Mouse (Mus musculus): ENCODE results near the gene Ranbp3. TPM values are rescaled to one million over a fixed set of nuclear protein-coding genes. Genes with fewer than 3 reads are reported as not detected.
"Not testable (repeated sequence)": the region's sequence is repeated elsewhere in the genome, so short reads cannot be mapped to it uniquely, and the experiment has no call there.

The Ranbp3 gene
- total RNA-seq (2017), result 51.9 and 53.5 TPM in 2 replicates

DNA sequence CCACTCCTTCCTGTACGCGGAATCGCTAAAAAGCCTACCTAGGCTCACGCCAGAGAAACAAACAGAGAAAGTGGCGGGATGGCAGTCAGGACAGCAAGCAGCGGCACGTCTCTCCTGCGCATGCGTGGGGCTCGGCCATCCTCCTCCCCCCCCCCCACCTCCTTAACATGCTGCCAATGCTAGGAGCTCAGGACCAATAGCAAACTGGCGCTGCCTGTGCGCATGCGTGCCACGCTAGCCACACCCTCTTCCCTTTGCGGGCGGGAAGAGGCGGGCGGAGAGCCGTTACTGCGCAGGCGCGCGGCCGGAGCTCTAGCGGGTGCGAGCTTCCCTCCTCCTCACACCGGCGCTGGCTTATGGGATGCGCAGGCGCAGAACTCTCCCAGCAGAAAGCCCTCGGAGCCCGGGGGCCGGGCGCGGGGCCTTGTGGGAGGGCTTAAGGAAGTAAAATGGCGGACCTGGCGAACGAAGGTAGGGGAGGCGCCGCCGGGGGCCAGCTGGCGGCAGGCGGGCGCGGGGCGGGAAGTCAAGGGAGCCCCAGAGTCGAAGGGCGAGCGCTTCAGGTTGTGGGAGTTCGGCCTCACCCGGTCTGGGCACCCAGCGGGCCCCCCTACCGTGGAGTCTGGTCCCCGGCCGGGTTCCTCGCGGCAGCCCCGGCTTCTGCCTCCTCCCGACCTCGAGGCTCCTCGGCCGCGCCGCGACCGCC, at the start of gene Ranbp3:
Ranbp3 (plus strand) TSS at position 354 of the 706 bp plus-strand sequence.
- ATAC-seq (replicated peaks in 1 of 2; ENCODE audit: insufficient read depth in 1 of 2, low FRiP score in 2 of 2, low TSS enrichment in 1 of 2, low read depth in 1 of 2, poor library complexity in 2 of 2, severe bottlenecking in 2 of 2), result peak; percentile 86 to 87

DNA sequence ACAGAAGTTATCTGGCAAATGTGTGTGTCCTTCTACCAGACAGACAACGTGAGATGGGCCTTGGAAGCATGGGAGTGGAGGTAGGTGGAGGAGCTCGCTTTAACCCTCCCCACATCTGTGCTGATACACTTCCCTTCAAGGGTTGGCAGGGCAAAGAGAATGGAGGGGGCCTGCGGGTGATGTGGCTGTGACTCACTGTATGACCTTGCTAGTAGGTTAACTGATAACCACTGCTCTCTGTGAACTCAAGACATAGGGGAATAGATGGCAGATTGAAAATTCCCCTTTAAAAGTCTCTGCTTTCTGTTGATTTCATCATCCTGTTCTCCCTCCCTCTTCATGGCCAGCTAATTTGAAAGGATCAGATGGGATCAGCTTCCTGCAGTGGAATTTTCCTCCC, 47.6 kb upstream of the Ranbp3 start:
- no peak for ATAC-seq (replicated peaks in 1 of 2; ENCODE audit: insufficient read depth in 1 of 2, low FRiP score in 2 of 2, low TSS enrichment in 1 of 2, low read depth in 1 of 2, poor library complexity in 2 of 2, severe bottlenecking in 2 of 2)

DNA sequence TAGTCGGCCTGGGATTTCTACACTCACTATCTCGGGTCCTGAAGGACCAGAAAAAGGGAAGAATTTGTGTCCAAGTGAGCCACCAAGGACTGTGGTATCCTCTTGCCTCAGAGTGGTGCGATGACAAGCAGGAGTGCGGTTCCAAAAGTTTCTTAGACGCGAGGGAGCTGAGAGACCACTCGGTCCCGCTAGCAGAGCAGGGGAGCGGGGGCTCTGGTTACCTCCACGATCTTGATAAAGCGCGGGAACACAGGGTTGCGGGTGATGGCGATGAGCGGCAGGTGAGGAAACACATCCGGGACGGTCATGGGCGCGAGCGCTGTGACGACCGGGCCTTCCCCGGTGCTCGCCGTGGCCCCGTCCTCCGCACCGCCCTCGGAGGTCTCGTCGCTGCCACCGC, 46.8 kb upstream of the Ranbp3 start:
- peak in 1 of 2 experiments; percentile 1; a peak in 1 of 4 replicates for ATAC-seq (replicated peaks in 1 of 2; ENCODE audit: insufficient read depth in 1 of 2, low FRiP score in 2 of 2, low TSS enrichment in 1 of 2, low read depth in 1 of 2, poor library complexity in 2 of 2, severe bottlenecking in 2 of 2)

DNA sequence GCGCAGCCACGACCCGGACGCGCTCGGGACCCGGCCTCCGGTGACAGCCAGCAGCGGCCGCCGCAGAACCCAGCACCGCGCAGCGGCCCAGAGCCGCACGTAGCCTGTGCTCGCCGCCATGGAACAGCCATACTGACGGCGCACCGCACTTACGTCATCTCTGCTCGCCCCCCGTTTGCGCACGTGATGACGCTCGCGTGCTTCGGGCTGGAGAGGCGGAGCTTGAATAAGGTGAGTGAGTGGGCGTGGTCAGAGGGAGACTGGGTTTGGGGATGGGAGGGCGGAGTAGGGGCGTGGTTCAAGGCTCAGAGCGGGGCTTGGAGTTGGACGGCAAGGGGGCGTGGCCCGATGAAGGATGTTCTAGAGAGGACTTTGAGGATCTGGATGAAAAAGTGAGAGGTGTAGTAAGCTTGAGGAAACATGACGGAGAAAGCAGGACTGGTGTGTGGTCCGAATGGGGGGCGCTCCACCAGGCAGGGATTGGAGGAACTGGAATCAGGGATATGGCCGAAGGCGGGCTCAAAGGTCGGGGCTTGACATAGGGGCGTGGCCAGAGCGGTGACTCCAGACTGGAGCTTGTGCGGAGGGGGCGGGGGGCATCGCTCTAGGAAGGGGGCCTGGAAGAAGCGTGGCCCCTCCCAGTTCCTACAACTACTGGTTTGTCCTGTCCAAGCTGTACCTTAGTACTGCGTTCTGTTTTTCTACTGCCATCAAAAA, 46.2 kb upstream of the Ranbp3 start, which contains the start of gene Lonp1:
Lonp1 (minus strand) TSS at position 134 of the 717 bp plus-strand sequence.
- peak; percentile 91 to 92 for ATAC-seq (replicated peaks in 1 of 2; ENCODE audit: insufficient read depth in 1 of 2, low FRiP score in 2 of 2, low TSS enrichment in 1 of 2, low read depth in 1 of 2, poor library complexity in 2 of 2, severe bottlenecking in 2 of 2)

DNA sequence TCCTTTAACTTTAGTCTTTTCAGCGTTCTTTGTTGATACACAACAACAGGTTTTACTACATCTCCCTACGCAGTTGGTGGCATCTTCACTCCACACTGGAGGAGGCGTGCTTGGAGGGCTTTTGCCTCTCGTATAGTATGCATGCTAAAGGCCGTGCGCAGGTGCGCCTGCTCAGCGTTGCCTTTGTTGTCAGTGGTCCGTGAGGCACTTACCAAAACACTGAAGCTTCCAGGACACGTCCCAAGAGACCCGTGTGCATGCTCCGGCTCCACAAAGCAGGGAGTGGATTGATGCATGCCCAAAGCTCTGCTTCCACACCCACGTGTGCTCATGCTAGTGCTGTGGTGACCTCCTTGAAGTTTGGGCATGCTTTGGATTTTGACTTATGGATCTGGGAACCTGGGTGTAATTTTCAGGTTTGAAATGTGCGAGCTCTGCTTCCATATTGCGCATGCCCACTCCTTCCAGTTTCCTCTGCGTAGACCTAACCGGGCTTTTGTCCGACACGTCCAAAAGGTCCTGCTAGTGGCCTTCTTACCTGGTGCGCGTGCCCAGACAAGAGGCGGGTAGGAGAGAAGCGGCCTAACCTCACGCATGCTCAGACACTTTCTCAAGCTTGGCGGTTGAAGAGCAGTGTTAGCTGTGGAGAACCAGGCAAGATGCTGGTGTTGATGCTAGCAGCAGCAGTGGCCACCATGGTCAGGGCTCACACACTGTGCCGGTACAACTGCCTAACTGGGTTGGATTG, 45.4 kb upstream of the Ranbp3 start, which contains the start of gene Catsperd:
Catsperd (plus strand) TSS at position 614 of the 748 bp plus-strand sequence.
- peak in 1 of 2 experiments; percentile 13; a peak in 1 of 4 replicates for ATAC-seq (replicated peaks in 1 of 2; ENCODE audit: insufficient read depth in 1 of 2, low FRiP score in 2 of 2, low TSS enrichment in 1 of 2, low read depth in 1 of 2, poor library complexity in 2 of 2, severe bottlenecking in 2 of 2)

DNA sequence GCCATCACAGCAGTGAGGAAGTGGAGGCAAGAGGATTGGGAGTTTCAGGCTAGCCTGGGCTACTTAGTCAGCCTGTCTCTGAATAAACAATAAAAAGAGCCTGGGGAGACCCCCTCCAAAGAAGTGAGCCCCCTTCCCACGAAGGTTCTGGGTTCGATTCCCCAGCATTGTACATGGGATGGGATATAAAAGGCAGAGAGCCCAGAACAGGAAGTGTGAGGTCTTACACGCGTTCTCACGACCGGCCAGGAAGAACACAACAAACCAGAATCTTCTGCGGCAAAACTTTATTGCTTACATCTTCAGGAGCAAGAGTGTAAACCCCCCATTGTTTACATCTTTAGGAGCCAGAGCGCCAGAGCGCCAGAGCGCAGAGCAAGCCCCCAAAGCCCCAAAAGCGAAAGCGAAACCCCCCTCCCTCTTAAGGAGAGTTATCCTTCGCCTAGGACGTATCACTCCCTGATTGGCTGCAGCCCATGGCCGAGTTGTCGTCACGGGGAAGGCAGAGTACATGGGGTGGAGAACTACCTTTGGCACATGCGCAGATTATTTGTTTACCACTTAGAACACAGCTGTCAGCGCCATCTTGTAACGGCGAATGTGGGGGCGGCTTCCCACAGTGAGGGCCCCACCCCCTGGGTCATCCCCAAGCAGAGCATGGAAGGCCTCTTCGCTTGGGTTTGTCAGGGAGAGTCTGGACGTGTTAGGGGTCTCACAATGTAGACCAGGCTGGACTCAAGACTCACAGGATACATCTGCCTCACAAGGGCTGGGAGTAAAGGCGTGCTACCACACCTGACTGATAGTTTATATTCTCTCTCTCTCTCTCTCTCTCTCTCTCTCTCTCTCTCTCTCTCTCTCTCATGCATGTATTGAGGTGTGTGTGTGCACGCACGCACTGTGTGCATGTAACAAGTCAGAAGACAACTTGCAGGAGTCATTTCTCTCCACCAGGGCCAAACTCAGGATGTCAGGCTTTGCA, 43.0 kb upstream of the Ranbp3 start:
- ATAC-seq (replicated peaks in 1 of 2; ENCODE audit: insufficient read depth in 1 of 2, low FRiP score in 2 of 2, low TSS enrichment in 1 of 2, low read depth in 1 of 2, poor library complexity in 2 of 2, severe bottlenecking in 2 of 2), result not testable (repeated sequence)

DNA sequence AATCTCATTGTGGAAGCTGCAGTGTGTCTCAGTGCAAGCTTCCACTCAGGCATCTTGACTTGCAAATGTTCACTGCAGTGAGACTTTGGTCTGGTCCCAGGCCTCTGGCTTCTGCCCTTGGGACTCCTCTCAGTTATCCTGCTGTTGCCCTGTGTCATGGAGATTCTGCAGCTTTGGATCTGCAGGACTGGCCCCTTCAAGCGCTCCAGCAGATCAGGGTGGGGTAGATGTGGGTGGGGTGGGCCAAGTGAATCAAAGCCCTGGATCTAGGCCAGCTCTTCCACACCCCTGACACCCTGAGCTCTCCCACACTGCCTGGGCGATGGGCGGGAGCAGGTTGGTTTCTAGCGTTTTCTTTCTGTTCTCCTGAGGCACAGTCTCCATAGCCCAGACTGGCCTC, 41.3 kb upstream of the Ranbp3 start:
- ATAC-seq (replicated peaks in 1 of 2; ENCODE audit: insufficient read depth in 1 of 2, low FRiP score in 2 of 2, low TSS enrichment in 1 of 2, low read depth in 1 of 2, poor library complexity in 2 of 2, severe bottlenecking in 2 of 2), result no peak

DNA sequence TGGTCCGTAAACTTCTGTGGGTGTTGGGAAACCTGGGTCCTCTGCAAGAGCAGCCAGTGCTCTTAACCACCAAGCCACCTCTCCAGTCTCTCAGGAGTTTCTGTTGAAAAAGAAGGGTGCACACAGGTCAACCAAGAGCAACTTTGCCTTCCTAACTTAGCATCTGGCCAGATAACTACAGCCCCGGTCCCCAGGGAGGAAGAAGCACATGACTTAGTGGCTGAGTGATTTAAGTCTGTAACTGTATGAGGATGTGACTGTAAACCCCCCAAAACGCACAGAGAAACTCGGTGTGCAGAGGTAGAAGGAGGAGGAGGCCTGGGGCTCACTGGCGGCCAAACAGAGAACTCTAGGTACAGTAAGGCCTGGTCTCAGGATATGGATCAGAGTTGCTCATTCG, 39.1 kb upstream of the Ranbp3 start:
- ATAC-seq (replicated peaks in 1 of 2; ENCODE audit: insufficient read depth in 1 of 2, low FRiP score in 2 of 2, low TSS enrichment in 1 of 2, low read depth in 1 of 2, poor library complexity in 2 of 2, severe bottlenecking in 2 of 2), result no peak

DNA sequence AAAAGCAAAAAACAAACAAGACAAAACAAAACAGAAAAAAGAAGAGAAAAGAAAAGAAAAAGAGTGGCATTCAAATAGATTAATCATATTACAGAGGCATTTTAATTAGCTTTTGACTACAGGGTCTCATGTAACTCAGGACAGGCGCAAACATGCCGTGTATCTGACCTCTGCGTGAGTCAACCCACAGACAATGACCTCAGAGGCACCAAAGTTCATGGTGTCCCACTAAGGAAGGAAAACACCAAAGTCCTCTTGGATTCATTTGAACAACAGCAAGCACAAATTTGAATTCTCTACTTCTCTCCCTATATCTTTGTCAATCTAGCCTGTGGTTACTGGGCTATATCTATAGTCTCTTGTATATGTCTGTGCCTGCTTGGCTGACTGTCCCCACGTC, 29.9 kb upstream of the Ranbp3 start:
- ATAC-seq (replicated peaks in 1 of 2; ENCODE audit: insufficient read depth in 1 of 2, low FRiP score in 2 of 2, low TSS enrichment in 1 of 2, low read depth in 1 of 2, poor library complexity in 2 of 2, severe bottlenecking in 2 of 2), result no peak

DNA sequence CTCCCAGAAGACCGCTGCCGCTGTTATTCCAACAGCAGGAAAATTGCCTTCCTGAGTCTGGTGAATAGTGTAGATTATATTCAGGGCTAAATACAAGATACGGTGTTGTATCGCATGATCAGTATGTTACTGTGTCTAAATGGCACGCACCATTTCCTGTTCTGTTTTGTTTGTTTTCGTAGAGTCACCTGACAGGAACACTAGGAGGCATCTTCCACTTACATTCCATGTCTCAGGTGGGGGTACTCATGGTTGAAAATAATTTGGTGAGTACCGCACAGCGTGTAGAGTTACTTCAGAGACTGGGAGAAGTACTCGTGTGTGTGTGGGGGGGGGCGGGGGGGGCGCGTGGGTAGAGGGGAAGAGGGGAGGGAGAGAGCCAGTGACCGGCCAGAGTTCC, 25.5 kb upstream of the Ranbp3 start:
- no peak for ATAC-seq (replicated peaks in 1 of 2; ENCODE audit: insufficient read depth in 1 of 2, low FRiP score in 2 of 2, low TSS enrichment in 1 of 2, low read depth in 1 of 2, poor library complexity in 2 of 2, severe bottlenecking in 2 of 2)

DNA sequence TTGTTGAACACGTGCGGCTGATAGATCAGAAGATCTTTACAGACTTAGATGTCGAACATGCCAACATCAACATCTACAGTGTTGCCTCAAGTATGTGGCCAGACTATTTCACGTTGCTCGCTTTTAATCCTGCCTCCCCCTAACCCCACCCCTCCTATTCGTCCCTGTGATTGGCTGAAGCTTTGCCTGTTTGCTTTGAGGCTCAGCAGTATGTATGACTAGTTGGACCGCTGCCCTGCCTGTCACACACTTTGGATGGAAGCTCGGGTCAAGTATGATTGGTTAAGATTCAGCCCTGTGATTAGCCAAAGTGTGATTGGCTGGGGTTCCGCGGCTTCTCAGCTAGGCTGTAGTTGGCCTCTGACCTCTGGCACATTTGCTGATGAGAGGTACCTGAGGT, 21.3 kb upstream of the Ranbp3 start:
- ATAC-seq (replicated peaks in 1 of 2; ENCODE audit: insufficient read depth in 1 of 2, low FRiP score in 2 of 2, low TSS enrichment in 1 of 2, low read depth in 1 of 2, poor library complexity in 2 of 2, severe bottlenecking in 2 of 2), result 0 out of 4 replicates have a peak, but pooled peaks of 1 of the 2 experiments have one; percentile 15

DNA sequence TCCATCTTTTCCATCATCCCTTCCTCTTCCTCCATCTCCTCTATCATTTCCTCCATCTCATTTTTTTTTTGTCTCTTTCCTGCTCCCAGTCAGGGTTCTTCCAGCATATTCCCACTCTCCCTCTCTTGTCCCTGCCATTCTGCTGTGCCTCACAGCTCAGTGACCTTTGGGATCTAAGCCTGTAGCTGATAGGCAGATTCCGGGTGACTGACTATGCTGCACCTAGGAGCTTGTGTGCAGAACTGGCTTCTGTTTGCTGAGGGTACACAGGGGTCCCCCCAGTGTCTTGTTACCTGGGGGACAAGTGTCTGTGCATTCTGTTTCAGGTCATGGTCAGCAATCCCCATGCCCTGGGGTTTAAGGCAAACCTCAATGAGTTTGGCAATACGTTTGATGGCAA, 18.3 kb upstream of the Ranbp3 start:
- no peak for ATAC-seq (replicated peaks in 1 of 2; ENCODE audit: insufficient read depth in 1 of 2, low FRiP score in 2 of 2, low TSS enrichment in 1 of 2, low read depth in 1 of 2, poor library complexity in 2 of 2, severe bottlenecking in 2 of 2)

DNA sequence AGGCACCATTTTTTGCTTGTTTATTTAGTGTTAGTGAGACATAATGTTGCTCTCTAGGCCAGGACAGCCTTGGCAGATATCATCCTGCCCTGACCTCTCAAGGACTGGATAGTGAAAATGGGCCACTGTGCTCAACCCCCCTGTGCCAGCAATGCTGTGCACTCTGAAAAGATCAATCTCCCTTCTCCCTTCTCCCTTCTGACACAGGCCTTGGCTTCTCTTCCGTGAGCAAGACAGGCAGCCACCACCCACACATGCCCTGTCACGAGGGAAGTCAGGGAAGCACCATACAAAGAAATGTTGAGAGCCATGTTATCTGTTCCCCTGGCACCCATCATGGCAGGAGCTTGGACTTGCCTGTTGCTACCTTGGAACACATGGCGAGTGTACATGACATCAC, 17.8 kb upstream of the Ranbp3 start:
- ATAC-seq (replicated peaks in 1 of 2; ENCODE audit: insufficient read depth in 1 of 2, low FRiP score in 2 of 2, low TSS enrichment in 1 of 2, low read depth in 1 of 2, poor library complexity in 2 of 2, severe bottlenecking in 2 of 2), result no peak

DNA sequence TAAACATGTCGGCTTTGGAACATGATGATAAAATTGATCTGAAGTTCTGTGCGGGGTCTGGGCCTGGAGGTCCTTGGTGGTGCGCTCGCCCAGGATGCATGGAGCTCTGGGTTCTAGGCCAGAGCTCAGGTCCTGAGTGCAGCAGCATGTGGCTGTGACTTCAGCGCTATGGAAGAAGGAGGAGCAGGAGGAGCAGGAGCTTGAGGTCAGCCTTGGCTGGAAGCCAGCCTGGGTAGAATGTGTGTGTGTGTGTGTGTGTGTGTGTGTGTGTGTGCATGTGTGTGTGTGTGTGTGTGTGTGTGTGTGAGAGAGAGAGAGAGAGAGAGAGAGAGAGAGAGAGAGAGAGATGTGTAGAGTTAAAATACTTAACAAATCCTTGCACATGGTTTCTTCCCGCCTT, 16.9 kb upstream of the Ranbp3 start:
- no peak for ATAC-seq (replicated peaks in 1 of 2; ENCODE audit: insufficient read depth in 1 of 2, low FRiP score in 2 of 2, low TSS enrichment in 1 of 2, low read depth in 1 of 2, poor library complexity in 2 of 2, severe bottlenecking in 2 of 2)

DNA sequence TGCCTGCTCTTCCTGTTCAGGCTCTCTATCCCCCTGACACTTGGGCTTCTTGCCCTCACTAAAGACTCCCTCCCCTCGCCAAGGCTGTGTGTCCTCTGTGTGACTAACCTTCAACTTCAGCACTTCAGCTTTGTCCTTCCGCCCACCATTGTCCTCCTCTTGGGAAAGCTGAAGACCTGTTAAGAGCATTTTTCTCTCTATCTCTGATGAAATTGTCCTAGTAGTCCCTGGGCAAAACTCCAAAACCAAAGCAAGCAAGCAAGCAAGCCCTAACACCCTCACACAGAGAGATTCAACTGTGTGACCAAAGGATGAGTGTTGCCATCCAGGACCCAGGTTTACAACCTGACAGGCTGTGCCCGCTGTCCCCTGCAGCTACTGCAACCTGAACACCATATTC, 9.4 kb upstream of the Ranbp3 start:
- no peak for ATAC-seq (replicated peaks in 1 of 2; ENCODE audit: insufficient read depth in 1 of 2, low FRiP score in 2 of 2, low TSS enrichment in 1 of 2, low read depth in 1 of 2, poor library complexity in 2 of 2, severe bottlenecking in 2 of 2)

DNA sequence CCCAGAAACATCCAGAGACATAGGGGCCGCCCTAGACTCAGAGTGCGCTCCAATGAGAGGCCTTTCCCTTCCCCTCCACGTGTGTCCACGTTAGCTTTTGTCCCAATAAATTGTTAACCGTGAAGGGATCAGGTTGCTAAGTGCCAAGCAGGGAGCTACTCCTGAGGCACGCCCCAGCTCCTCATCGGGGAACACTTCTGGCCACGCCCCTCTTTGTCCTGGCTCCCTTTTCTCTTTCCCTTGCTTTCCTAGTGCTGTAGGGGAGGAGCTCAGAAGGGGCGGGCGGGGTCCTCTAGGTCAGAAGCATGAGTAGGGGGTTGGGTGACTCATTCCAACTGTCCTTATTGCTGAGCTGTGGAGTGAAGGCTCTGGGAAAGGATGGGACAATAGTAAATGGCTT, 8.8 kb upstream of the Ranbp3 start:
- no peak for ATAC-seq (replicated peaks in 1 of 2; ENCODE audit: insufficient read depth in 1 of 2, low FRiP score in 2 of 2, low TSS enrichment in 1 of 2, low read depth in 1 of 2, poor library complexity in 2 of 2, severe bottlenecking in 2 of 2)

DNA sequence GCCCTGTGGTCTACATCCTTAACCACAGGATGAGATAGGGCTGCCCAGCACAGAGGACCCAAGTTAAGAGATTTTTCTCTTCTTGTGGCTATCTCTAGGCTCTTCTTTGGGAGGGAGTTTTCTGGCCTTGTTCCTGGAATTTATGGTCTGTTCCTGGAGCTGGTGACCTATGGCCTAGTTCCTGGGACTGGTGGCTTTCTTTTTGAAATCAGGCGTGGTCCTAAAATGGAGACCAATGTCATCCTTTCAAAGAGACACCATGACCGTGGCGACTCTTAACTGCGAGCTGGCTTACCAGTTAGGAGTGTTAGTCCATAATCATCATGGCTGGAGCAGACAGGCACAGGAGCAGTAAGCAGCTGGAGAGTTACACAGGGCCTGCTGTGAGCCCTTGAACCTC, 6.7 kb upstream of the Ranbp3 start:
- no peak for ATAC-seq (replicated peaks in 1 of 2; ENCODE audit: insufficient read depth in 1 of 2, low FRiP score in 2 of 2, low TSS enrichment in 1 of 2, low read depth in 1 of 2, poor library complexity in 2 of 2, severe bottlenecking in 2 of 2)

All from hematopoietic stem cell, adult 5-6 weeks (primary cell).